Mouse (Mus musculus) MEL (cell line): ENCODE results near the gene Slc41a3.

Source experiments
- CTCF ChIP-seq, 3 experiments: IDR thresholded peaks in 2 of 3; conservative IDR thresholded peaks in 1 of 3; 2 replicates each; pipeline ENCODE4 v1.5.1; 2011 to 2012; ENCODE audit warnings: low read length in 3 of 3, low read depth in 2 of 3, mild to moderate bottlenecking in 2 of 3, improper control_type of control experiment in 1 of 3, inconsistent platforms in 1 of 3, mixed read lengths in 1 of 3, moderate library complexity in 1 of 3; ENCODE audit not compliant: control insufficient read depth in 1 of 3, insufficient read depth in 1 of 3, poor library complexity in 1 of 3, severe bottlenecking in 1 of 3
- MEF2A ChIP-seq: IDR thresholded peaks from 2 replicates; pipeline ENCODE4 v1.6.1; 2014; ENCODE audit warnings: low read depth, mild to moderate bottlenecking, inconsistent platforms, low read length, improper control_type of control experiment; ENCODE audit not compliant: poor library complexity, insufficient replicate concordance, severe bottlenecking; ENCODE audit errors: extremely low read depth

- no peak for TF ChIP-seq CTCF (IDR thresholded peaks at IDR 0.05 in 2 of 3, conservative IDR thresholded peaks at IDR 0.05 in 1 of 3; ENCODE audit: control insufficient read depth in 1 of 3, insufficient read depth in 1 of 3, low read depth in 2 of 3, low read length in 3 of 3, poor library complexity in 1 of 3, severe bottlenecking in 1 of 3)
- no peak for TF ChIP-seq MEF2A
Measured at GRCm38 (mm10) chr6:90648391-90648790, 43.9 kb downstream of the Slc41a3 start.
